Mouse (Mus musculus) splenic B cell, adult 2 months (primary cell): ENCODE results near the gene Ccdc186.
A peak's percentile ranks its signal among the peaks of the same experiment; 100 is the strongest.
"Not testable (repeated sequence)": the region's sequence is repeated elsewhere in the genome, so short reads cannot be mapped to it uniquely, and the experiment has no call there.

Source experiments
- DNase-seq: peaks from one replicate; pipeline ENCODE4 v3.0.0-alpha.2; 2011; ENCODE audit warnings: low read depth, low spot score
- H3K27me3 ChIP-seq: 2 replicates; pipeline ENCODE4 v1.6.1; 2012; ENCODE audit warnings: mild to moderate bottlenecking, low read length, moderate library complexity, mixed read lengths; ENCODE audit not compliant: control insufficient read depth, poor library complexity, insufficient read depth, severe bottlenecking
- H3K36me3 ChIP-seq: 2 replicates; pipeline ENCODE4 v1.6.1; 2012; ENCODE audit warnings: mild to moderate bottlenecking, low read length, moderate library complexity, mixed read lengths; ENCODE audit not compliant: control insufficient read depth, poor library complexity, insufficient read depth, severe bottlenecking

Gene Ccdc186

GRCm38 (mm10) chr19:56775893-56776718, 45.9 kb downstream of the Ccdc186 start:
- no peak for DNase-seq
- Histone ChIP-seq H3K27me3 (no peaks in the 10 kb centered on the region), H3K36me3 (no peaks in the 10 kb centered on the region)

GRCm38 (mm10) chr19:56774971-56775892, 46.8 kb downstream of the Ccdc186 start:
- no peaks in the 10 kb centered on the region for H3K27me3 ChIP-seq
- H3K36me3 ChIP-seq = no peaks in the 10 kb centered on the region
- no peak for DNase-seq

- Histone ChIP-seq H3K27me3 (no peaks in the 10 kb centered on the region), H3K36me3 (no peaks in the 10 kb centered on the region)
- peak; percentile 69 for DNase-seq
These were observed 47.5 kb downstream of the Ccdc186 start for GRCm38 (mm10) chr19:56774408-56774962.

- no peaks in the 10 kb centered on the region for H3K36me3 ChIP-seq
- DNase-seq = no peak
- H3K27me3 ChIP-seq = no peaks in the 10 kb centered on the region
These were observed 48.5 kb downstream of the Ccdc186 start for GRCm38 (mm10) chr19:56773393-56773971.

GRCm38 (mm10) chr19:56772158-56772557, 49.8 kb downstream of the Ccdc186 start:
- peak; percentile 61 for DNase-seq
- Histone ChIP-seq H3K36me3 (no peaks in the 10 kb centered on the region), H3K27me3 (no peaks in the 10 kb centered on the region)

- no peaks in the 10 kb centered on the region for H3K36me3 ChIP-seq
- DNase-seq = no peak
- H3K27me3 ChIP-seq = no peaks in the 10 kb centered on the region
These were observed 53.0 kb downstream of the Ccdc186 start for GRCm38 (mm10) chr19:56769024-56769423.

GRCm38 (mm10) chr19:56762686-56763085, 59.3 kb downstream of the Ccdc186 start:
- no peak for DNase-seq
- Histone ChIP-seq H3K27me3 (no peaks in the 10 kb centered on the region), H3K36me3 (no peaks in the 10 kb centered on the region)

GRCm38 (mm10) chr19:56761727-56762126, 60.3 kb downstream of the Ccdc186 start:
- Histone ChIP-seq H3K36me3 (no peaks in the 10 kb centered on the region), H3K27me3 (no peaks in the 10 kb centered on the region)
- DNase-seq = no peak

GRCm38 (mm10) chr19:56761096-56761495, 60.9 kb downstream of the Ccdc186 start:
- Histone ChIP-seq H3K27me3 (no peaks in the 10 kb centered on the region), H3K36me3 (no peaks in the 10 kb centered on the region)
- DNase-seq = no peak

- DNase-seq = no peak
- Histone ChIP-seq H3K36me3 (no peaks in the 10 kb centered on the region), H3K27me3 (no peaks in the 10 kb centered on the region)
These were observed 61.6 kb downstream of the Ccdc186 start for GRCm38 (mm10) chr19:56760306-56760940.

- Histone ChIP-seq H3K36me3 (no peaks in the 10 kb centered on the region), H3K27me3 (no peaks in the 10 kb centered on the region)
- no peak for DNase-seq
These were observed 62.2 kb downstream of the Ccdc186 start for GRCm38 (mm10) chr19:56759740-56760139.

- no peak for DNase-seq
- H3K36me3 ChIP-seq = no peaks in the 10 kb centered on the region
- no peaks in the 10 kb centered on the region for H3K27me3 ChIP-seq
These were observed 63.7 kb downstream of the Ccdc186 start for GRCm38 (mm10) chr19:56758311-56758710.

GRCm38 (mm10) chr19:56756412-56756811, 65.6 kb downstream of the Ccdc186 start:
- DNase-seq = peak; percentile 53
- H3K27me3 ChIP-seq = no peaks in the 10 kb centered on the region

GRCm38 (mm10) chr19:56754456-56754855, 67.5 kb downstream of the Ccdc186 start:
- DNase-seq, H3K36me3 ChIP-seq, H3K27me3 ChIP-seq: not testable (repeated sequence)

More at GRCm38 (mm10) chr19:56756412-56756811, 65.6 kb downstream of the Ccdc186 start:
- H3K36me3 ChIP-seq = no peaks in the 10 kb centered on the region
